Mouse (Mus musculus): ENCODE measurements around the gene Nrxn1.
A peak's percentile ranks its signal among the peaks of the same experiment; 100 is the strongest.

Nrxn1 gene

DNA sequence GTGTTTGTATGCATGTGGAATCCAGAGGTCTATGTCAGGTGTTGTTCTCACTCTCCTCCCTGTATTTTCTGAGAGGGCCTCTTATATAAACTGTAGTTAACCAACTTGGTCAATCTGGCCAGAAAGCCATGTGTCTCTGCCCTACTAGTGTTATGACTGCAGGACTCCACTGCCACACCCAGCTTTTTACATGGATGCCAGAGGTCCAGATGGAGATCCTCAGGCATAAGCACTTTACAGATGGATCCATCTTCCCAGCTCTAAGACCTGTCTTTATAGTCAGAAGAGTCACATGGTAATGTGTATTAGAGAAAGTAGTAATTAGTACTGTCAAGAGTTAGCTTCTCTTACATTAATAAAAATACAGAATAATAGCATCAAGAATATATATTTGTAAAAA lies 285.7 kb downstream of the Nrxn1 start:
- no peak for DNase-seq

- DNase-seq = no peak
Observed at GRCm38 (mm10) chr17:90798689-90799088, 294.2 kb downstream of the Nrxn1 start.

GRCm38 (mm10) chr17:90797659-90798288 lies 295.1 kb downstream of the Nrxn1 start:
- DNase-seq = no peak

GRCm38 (mm10) chr17:90796974-90797373 lies 295.9 kb downstream of the Nrxn1 start:
- DNase-seq = no peak

DNA sequence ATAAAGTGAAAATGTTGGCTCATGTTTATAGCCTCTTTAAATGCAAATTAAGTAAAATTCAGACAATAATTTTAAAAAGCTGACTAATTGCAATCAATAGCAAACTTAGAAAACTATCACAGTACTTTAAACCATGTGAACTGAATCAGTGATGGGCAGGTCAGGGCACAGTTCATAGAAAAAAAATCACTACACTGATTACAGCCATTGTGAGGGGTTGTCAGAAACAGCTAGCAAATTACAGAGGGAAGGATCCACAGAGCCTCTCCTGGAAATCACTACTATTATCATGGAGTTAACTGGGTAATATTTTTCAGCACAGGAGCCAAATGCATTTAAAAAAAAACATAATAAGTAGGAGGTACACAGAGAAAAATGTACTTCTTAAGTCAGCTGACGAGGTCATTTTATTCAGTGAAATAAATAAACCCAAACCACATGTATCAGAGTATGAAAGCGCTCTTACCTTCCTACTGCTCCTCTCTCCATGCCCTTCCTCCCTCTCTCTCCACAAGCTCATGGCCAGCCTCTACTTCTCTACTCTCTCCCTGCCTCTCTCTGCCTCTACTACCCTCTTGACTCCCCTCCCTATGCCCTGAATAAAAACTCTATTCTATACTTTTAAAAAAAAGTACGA lies 304.3 kb downstream of the Nrxn1 start:
- no peak for DNase-seq

DNA sequence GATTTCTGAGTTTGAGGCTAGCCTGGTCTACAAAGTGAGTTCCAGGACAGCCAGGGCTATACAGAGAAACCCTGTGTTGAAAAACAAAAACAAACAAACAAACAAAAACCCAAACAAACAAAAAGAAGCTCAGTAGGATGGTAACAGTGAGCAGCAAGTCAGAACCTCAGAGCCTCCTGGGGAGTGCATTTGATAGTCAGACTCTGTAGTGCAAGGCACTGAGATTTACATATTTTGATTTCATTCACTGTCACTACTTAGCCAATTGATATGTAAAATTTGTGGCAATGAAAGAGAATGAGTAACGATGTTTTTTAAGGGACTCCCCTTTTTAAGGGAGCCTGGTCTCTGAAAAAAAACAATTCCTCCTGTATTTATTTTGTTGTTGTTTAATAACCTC lies 304.8 kb downstream of the Nrxn1 start:
- DNase-seq = no peak

DNA sequence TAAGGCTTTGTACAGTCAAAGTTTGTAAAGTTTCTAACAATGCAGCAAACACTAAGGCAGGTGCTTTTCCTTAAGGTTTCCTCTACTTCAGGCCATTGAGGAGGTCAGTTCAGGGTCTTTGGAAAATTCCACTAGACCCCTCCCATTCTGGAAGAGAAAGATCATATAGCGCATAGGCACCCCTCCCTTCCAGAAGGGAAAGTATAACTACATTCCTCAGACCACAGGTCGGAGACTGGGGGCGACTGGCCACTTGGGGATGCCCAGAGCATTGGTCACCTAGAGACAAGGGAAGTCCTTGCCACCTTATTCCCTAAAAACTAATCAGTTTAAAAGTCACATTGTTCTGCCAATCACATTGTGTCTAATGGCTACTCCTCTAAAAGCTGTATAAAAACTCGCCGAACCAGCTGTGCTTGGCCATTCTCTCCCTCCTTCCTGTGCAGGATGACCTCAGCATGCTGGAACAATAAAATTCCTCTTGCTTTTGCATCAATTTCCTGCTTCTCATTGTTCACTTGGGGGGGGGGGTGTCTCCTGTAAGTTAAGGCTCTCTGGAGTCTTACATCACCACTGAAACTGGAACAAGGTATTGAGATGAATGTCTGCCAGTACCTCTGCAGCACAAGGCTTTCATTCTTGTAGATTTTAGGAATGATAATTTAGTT lies 305.6 kb downstream of the Nrxn1 start:
- DNase-seq = no peak

- no peak for DNase-seq
Observed at GRCm38 (mm10) chr17:90780481-90780880, 312.4 kb downstream of the Nrxn1 start.

- DNase-seq = no peak
Observed at GRCm38 (mm10) chr17:90775397-90775796, 317.5 kb downstream of the Nrxn1 start.

DNA sequence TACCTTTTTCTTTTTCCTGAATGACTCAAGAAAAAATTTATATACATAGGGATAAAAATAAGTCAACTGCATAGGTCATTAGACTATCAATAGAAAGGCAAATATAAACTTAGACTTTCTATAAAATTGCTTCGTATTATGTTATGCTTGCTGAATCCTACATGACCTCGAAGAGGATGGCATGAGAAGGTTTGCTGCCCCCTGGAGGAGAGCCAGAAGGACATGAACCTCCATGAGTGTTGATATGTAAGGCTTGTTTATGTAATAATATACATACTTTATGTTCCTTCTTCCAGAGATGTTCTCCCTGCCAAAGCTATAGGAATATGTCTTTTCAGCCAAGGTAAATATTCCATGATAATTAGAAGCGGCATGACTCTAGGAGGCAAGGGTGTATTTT lies 319.6 kb downstream of the Nrxn1 start:
- no peak for DNase-seq

- peak; percentile 35 for DNase-seq
Observed at GRCm38 (mm10) chr17:90768216-90768615, 324.7 kb downstream of the Nrxn1 start.

GRCm38 (mm10) chr17:90727124-90727523 lies 365.7 kb downstream of the Nrxn1 start:
- no peak for DNase-seq

GRCm38 (mm10) chr17:90704773-90705172 lies 388.1 kb downstream of the Nrxn1 start:
- DNase-seq = no peak

- DNase-seq = no peak
Observed at GRCm38 (mm10) chr17:90702626-90703025, 390.2 kb downstream of the Nrxn1 start.

GRCm38 (mm10) chr17:90696071-90696800 lies 396.6 kb downstream of the Nrxn1 start:
- DNase-seq = no peak

DNA sequence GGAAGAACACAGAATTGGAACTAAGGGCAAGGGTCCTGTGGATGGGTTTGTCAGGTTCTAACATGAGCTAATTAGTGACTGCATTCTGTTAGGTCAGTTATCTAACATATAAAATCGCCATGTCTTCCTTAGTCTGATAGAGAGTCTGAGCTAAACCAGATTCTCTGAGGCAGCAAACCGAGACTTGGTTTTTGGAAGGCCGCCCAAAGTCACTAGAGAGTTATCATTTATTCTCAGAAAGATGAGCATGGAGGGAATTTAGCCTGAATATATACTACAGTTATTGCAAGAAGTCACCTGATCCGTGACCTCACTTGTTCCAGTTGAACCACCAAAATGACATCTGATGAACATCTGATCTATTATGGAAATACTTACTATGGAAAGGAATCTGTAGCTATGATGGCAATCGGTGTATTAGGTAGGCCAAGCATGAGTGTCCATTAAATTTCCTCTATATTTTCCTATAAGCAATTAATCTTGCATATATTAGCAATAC lies 397.7 kb downstream of the Nrxn1 start:
- peak; percentile 28 for DNase-seq

DNA sequence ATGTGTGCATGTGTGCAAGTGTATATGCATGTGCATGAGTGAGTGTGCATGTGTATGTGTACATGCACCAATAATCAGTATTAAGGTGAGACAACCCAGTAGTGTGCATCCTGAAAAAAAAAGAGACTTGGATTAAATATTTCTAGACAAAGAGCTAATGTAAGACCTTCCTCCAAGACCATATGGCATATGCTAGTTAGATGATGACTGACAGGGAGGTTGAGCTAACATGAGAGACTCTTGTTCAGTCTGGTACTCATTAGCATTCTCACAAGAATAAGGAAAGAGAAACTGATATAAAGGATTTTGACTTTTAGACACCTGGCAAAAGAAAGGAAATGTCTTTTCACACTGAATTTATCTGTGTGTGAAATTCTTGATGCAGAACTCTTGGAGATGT lies 408.7 kb downstream of the Nrxn1 start:
- no peak for DNase-seq

DNA sequence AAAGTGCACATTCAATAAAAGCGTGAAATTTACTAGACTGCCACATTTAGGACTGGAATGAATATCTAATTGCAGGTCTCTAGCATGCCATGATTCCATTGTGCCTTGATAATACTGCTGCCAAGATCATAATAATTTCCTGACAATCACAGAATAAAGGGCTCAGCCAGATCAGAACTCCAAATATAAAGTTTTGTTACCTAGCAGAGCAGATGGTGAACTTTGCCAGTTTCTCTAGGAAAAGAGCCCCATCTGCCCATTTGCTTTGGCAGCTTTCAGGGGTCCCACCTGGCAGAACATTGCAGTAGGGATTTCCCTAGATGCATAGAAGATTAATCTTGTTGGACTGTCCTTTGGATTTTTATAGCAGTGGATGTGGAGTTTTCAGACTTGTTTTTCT lies 411.9 kb downstream of the Nrxn1 start:
- peak; percentile 45 for DNase-seq

DNA sequence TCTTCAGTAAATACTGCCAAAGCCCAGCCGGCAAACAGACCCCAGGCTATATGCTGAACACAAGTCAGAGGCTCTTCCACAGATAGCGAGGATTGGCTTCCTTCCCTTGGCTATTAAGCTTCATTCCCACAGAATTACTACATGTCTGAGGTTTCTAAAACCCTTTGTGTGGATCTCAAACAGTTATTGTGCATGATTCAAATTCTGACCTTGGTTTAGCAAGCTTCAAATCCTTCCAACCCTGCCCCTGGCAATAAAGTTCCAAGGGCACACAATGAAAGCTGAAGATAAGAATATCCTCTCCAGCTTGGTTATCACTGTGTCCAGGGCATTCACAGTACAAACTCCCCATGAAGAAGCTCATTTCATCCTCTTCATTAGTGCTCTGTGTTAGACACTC lies 416.2 kb downstream of the Nrxn1 start:
- DNase-seq = no peak

GRCm38 (mm10) chr17:90662318-90662717 lies 430.6 kb downstream of the Nrxn1 start:
- DNase-seq = no peak

DNA sequence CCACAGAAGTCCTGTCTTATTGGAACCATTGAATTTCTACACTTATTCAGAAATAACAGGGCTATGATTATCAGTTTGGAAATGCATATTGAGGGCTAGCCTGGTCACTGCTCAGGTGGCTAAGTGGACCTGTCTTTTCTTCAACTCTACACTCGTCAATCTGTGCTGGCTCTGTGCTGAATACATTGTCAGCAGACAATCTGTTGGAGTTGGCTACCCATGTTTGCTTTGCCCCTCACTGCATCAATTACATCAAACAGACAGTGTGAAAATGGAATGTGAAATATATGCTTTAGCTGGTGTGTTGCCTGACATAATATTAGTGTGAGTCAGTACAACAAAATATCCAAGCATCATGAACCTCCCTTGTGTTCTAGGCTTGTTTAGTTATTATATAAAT lies 438.4 kb downstream of the Nrxn1 start:
- DNase-seq = peak; percentile 30

GRCm38 (mm10) chr17:90653347-90653746 lies 439.5 kb downstream of the Nrxn1 start:
- peak; percentile 52 for DNase-seq

GRCm38 (mm10) chr17:90650279-90650678 lies 442.6 kb downstream of the Nrxn1 start:
- DNase-seq = no peak

All from cerebellum, adult 8-10 months (tissue).